Mouse (Mus musculus) cerebellum, adult 2 months (tissue): ENCODE data around the gene Dnm3. TPM values are rescaled to one million over a fixed set of nuclear protein-coding genes. Genes with fewer than 3 reads are reported as not detected.

Experiments used
- DNase-seq, 2 experiments: peaks; one replicate each; pipeline ENCODE4 v3.0.0; 2021
- H3K27ac ChIP-seq: fragments of 200-500 bp; 2 replicates; pipeline ENCODE4 v1.5.1; 2012; ENCODE audit warnings: low read length, control low read depth, inconsistent platforms; ENCODE audit not compliant: insufficient read depth
- H3K27me3 ChIP-seq: fragments of 200-500 bp; 2 replicates; pipeline ENCODE4 v1.6.1; 2012; ENCODE audit warnings: inconsistent platforms, mild to moderate bottlenecking, low read length, moderate library complexity; ENCODE audit not compliant: control insufficient read depth, insufficient read depth
- H3K4me1 ChIP-seq: fragments of 200-500 bp; 2 replicates; pipeline ENCODE4 v1.6.1; 2011; ENCODE audit warnings: low read length; ENCODE audit not compliant: control insufficient read depth, insufficient read depth
- H3K4me3 ChIP-seq: fragments of 200-500 bp; replicated peaks from 2 replicates; pipeline ENCODE3; 2011; ENCODE audit warnings: mild to moderate bottlenecking, low read depth, low read length, control low read depth; ENCODE audit not compliant: insufficient read depth
- CTCF ChIP-seq: fragments of 200-500 bp; IDR thresholded peaks from 2 replicates; pipeline ENCODE4 v1.5.1; 2011; ENCODE audit warnings: low read depth, mild to moderate bottlenecking, control low read depth, low read length, moderate library complexity, borderline replicate concordance; ENCODE audit not compliant: insufficient read depth
- POLR2A ChIP-seq: fragments of 200-500 bp; IDR thresholded peaks from 2 replicates; pipeline ENCODE4 v1.6.1; 2011; ENCODE audit warnings: low read length, control low read depth, borderline replicate concordance; ENCODE audit not compliant: insufficient read depth
- WGBS: fragments of 180-500 bp; shearing (Covaris S2); methylation state at CpG from one replicate; pipeline ENCODE4 v1.1.7; 2018; 5-methylcytosine and 5-hydroxymethylcytosine counted together
- polyA plus RNA-seq: library from polyadenylated mRNA; depleted of rRNA; stranded (reverse); fragments of >200 nt; gene quantifications from 2 replicates; pipeline ENCODE4 v1.2.3, GENCODE M21; 2012

The Dnm3 gene
- polyA plus RNA-seq, 1 experiment: 93.6 TPM

- 71% methylated on average over 5 of the region's 5 CpGs for WGBS
- no peak overlapping the region for H3K27ac ChIP-seq
- H3K4me3 ChIP-seq: no peak overlapping the region
- no peak for TF ChIP-seq POLR2A
- 0 out of 2 replicates have a peak, but pooled peaks cover 2% of the 10 kb centered on the region for H3K4me1 ChIP-seq
- no peak for DNase-seq
- H3K27me3 ChIP-seq: no peaks in the 10 kb centered on the region; the same call in 1 of the 2 replicates
These were observed 182.4 kb downstream of the Dnm3 start for GRCm38 (mm10) chr1:162295443-162295842.

GRCm38 (mm10) chr1:162294572-162294910 lies 183.3 kb downstream of the Dnm3 start:
- Histone ChIP-seq H3K4me3 (no peak overlapping the region), H3K27ac (peak overlapping the region; percentile 87; the same call in 1 of the 2 replicates), H3K27me3 (no peaks in the 10 kb centered on the region), H3K4me1 (0 out of 2 replicates have a peak, but pooled peaks cover 2% of the 10 kb centered on the region)
- no peak for DNase-seq
- WGBS: 49% methylated on average over 4 of the region's 4 CpGs
- TF ChIP-seq CTCF (no peak), POLR2A (no peak)

GRCm38 (mm10) chr1:162293732-162294571 lies 183.9 kb downstream of the Dnm3 start:
- WGBS: 16% methylated on average over 4 of the region's 4 CpGs
- peak overlapping the region; percentile 87; the same call in 1 of the 2 replicates for H3K27ac ChIP-seq

GRCm38 (mm10) chr1:162286910-162287309 lies 190.9 kb downstream of the Dnm3 start:
- TF ChIP-seq CTCF (peak; percentile 28; the same call in 1 of the 2 replicates), POLR2A (no peak)
- no peaks in the 10 kb centered on the region for H3K27me3 ChIP-seq
- WGBS: 60% methylated on average over 6 of the region's 6 CpGs
- no peak overlapping the region for H3K27ac ChIP-seq
- peak in 1 of 2 experiments; percentile 10 for DNase-seq
- no peaks in the 10 kb centered on the region for H3K4me1 ChIP-seq
- H3K4me3 ChIP-seq: no peak overlapping the region

More at GRCm38 (mm10) chr1:162293732-162294571, 183.9 kb downstream of the Dnm3 start:
- H3K4me1 ChIP-seq: 0 out of 2 replicates have a peak, but pooled peaks cover 2% of the 10 kb centered on the region
- H3K27me3 ChIP-seq: no peaks in the 10 kb centered on the region
- TF ChIP-seq CTCF (no peak), POLR2A (no peak)
- no peak overlapping the region for H3K4me3 ChIP-seq
- peak in 1 of 2 experiments; percentile 28 for DNase-seq

GRCm38 (mm10) chr1:162281981-162282381 lies 195.9 kb downstream of the Dnm3 start:
- 40% methylated on average over 7 of the region's 7 CpGs for WGBS
- no peak overlapping the region for H3K4me3 ChIP-seq
- no peak for TF ChIP-seq POLR2A
- no peak for TF ChIP-seq CTCF
- no peaks in the 10 kb centered on the region for H3K27me3 ChIP-seq
- H3K4me1 ChIP-seq: no peaks in the 10 kb centered on the region
- H3K27ac ChIP-seq: no peak overlapping the region
- no peak for DNase-seq

GRCm38 (mm10) chr1:162280052-162280451 lies 197.8 kb downstream of the Dnm3 start:
- WGBS: 74% methylated on average over 4 of the region's 4 CpGs
- no peaks in the 10 kb centered on the region for H3K4me1 ChIP-seq
- DNase-seq: no peak
- H3K4me3 ChIP-seq: no peak overlapping the region
- H3K27me3 ChIP-seq: no peaks in the 10 kb centered on the region
- H3K27ac ChIP-seq: no peak overlapping the region
- no peak for TF ChIP-seq POLR2A
- TF ChIP-seq CTCF: no peak

GRCm38 (mm10) chr1:162276011-162276410 lies 201.8 kb downstream of the Dnm3 start:
- Histone ChIP-seq H3K4me3 (no peak overlapping the region), H3K27ac (no peak overlapping the region), H3K4me1 (no peaks in the 10 kb centered on the region), H3K27me3 (no peaks in the 10 kb centered on the region)
- 94% methylated on average over 1 of the region's 1 CpGs for WGBS
- DNase-seq: no peak
- TF ChIP-seq CTCF (no peak), POLR2A (no peak)

- WGBS: 81% methylated on average over 11 of the region's 11 CpGs
- Histone ChIP-seq H3K4me3 (no peak overlapping the region), H3K27ac (no peak overlapping the region), H3K4me1 (no peaks in the 10 kb centered on the region), H3K27me3 (no peaks in the 10 kb centered on the region)
- TF ChIP-seq POLR2A (no peak), CTCF (no peak)
- DNase-seq: no peak
These were observed 203.1 kb downstream of the Dnm3 start for GRCm38 (mm10) chr1:162274674-162275248.
